Mouse (Mus musculus): ENCODE results near the gene Vmn2r89.

DNA sequence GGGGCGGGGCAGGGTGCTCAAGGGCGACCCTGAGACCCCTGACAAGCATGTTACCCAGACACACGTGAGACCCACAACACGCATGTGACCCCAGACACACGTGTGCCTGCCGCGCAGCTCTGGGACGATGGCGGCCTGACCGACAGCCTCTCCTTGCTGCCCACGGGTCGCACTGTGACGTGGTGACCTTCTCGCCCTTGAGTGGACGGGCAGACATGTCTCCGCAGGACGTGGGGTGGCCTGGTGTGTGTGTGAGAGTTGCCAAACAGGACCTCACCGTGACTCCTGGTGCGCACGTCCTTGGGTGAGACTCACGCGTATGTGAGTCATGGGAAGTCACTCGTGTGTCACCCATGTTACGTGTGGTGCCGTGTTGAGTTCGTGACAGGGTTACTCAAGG, 16.6 kb upstream of the Vmn2r89 start:
- TF ChIP-seq CTCF (IDR thresholded peaks at IDR 0.05; ENCODE audit: low read depth) = no peak
- no peak for TF ChIP-seq EP300 (IDR thresholded peaks at IDR 0.05; ENCODE audit: low read depth)

All from heart, postnatal 0 days (tissue).